Mouse (Mus musculus): ENCODE results near the gene Arsg. TPM values are rescaled to one million over a fixed set of nuclear protein-coding genes. Genes with fewer than 3 reads are reported as not detected.

The Arsg gene
- polyA plus RNA-seq, 1 experiment from 2014 or later: 6.2 TPM

DNA sequence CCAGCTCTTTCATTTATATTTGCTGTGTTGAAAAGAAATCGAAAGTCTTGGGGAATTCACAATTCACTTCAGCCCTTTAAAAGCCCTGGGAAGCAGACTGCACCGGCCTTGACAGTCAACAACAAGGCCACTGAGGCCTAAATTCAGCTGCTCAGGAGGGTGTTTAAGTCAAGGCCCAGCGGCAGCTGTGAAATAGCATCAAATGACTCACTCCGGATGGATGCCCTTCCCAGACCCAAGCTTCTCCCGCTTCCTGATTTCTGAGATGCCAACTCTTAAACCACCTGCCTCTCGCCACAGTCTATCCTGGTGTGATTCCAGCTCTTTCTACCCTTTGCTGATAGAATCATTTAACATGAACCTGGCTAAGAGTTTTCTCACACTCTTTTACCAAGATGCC is 147.2 kb downstream of the Arsg start:
- H3K9me3 ChIP-seq (replicated peaks; ENCODE audit: control insufficient read depth, low read length): no peaks in the 10 kb centered on the region
- no peaks in the 10 kb centered on the region for H3K27me3 ChIP-seq (replicated peaks; ENCODE audit: control insufficient read depth, insufficient read depth, low read length)
- no peak for ATAC-seq
- no peak overlapping the region for H3K27ac ChIP-seq (ENCODE audit: low read depth, low read length)
- no peaks in the 10 kb centered on the region for H3K36me3 ChIP-seq (ENCODE audit: control insufficient read depth, insufficient read depth, low read length)
- WGBS: 84% methylated on average over 6 of the region's 6 CpGs
- no peaks in the 10 kb centered on the region; the same call in 1 of the 2 replicates for H3K4me1 ChIP-seq (ENCODE audit: control insufficient read depth, insufficient read depth, low read length)
- H3K4me3 ChIP-seq (ENCODE audit: low read depth, low read length): no peak overlapping the region
- H3K9ac ChIP-seq (ENCODE audit: low read length): no peak overlapping the region
- no peak for DNase-seq (ENCODE audit: low spot score)
- H3K4me2 ChIP-seq (ENCODE audit: low read length): no peak overlapping the region

DNA sequence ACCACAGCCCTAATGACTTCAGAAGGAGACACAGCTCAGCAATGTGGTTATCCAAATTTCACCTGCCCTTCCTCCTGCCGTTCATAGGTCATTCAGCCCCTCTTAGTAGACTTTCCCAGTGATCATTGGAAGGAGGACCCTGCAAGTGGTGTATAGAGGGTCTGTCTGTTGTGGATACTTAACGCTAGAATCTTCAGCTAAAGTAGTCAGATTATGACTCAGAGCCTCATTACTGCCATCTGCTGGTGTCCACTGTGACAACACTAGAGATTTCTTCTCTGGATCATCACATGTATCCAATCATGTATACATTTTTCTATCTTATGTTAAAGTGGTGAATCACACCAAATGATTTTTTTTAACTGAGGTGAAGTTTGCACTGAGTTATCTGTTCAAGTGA is 148.0 kb downstream of the Arsg start:
- Histone ChIP-seq H3K36me3 (ENCODE audit: control insufficient read depth, insufficient read depth, low read length) (no peaks in the 10 kb centered on the region), H3K4me1 (ENCODE audit: control insufficient read depth, insufficient read depth, low read length) (no peaks in the 10 kb centered on the region; the same call in 1 of the 2 replicates), H3K9ac (ENCODE audit: low read length) (no peak overlapping the region), H3K27me3 (replicated peaks; ENCODE audit: control insufficient read depth, insufficient read depth, low read length) (no peaks in the 10 kb centered on the region), H3K27ac (ENCODE audit: low read depth, low read length) (no peak overlapping the region), H3K9me3 (replicated peaks; ENCODE audit: control insufficient read depth, low read length) (no peaks in the 10 kb centered on the region), H3K4me2 (ENCODE audit: low read length) (no peak overlapping the region), H3K4me3 (ENCODE audit: low read depth, low read length) (no peak overlapping the region)
- 21% methylated on average over 2 of the region's 2 CpGs for WGBS
- peak; percentile 85 for DNase-seq (ENCODE audit: low spot score)
- no peak; the same call in 1 of the 2 replicates for ATAC-seq

DNA sequence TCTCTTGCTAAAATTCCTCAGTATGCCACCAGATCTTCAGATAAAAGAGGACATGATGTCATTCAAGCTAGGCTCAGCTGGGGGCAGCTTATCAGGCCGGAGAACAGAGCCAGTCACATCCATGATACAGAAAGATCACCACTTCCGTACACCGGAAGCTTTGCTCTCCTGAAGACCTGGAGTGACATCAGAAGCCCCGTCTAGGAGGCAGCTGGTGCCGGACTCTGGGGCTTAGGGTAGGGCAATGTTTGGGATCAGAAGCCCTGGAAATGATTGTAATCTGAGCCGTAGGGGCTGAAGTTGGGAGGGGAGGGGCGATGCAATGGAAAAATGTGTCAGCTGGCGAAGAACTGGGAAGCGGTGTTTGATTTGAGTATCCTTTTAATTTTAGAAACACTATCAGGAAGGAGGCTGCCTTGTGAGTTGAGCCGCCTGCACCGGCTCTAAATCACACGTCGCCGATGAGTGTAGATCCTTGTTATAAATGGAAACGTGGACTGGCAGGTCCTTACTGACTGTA is 149.4 kb downstream of the Arsg start:
- no peak overlapping the region for H3K27ac ChIP-seq (ENCODE audit: low read depth, low read length)
- H3K9ac ChIP-seq (ENCODE audit: low read length): no peak overlapping the region
- DNase-seq (ENCODE audit: low spot score) (no peak), ATAC-seq (no peak)
- no peaks in the 10 kb centered on the region for H3K9me3 ChIP-seq (replicated peaks; ENCODE audit: control insufficient read depth, low read length)
- H3K36me3 ChIP-seq (ENCODE audit: control insufficient read depth, insufficient read depth, low read length): no peaks in the 10 kb centered on the region
- no peaks in the 10 kb centered on the region; the same call in 1 of the 2 replicates for H3K4me1 ChIP-seq (ENCODE audit: control insufficient read depth, insufficient read depth, low read length)
- no peaks in the 10 kb centered on the region for H3K27me3 ChIP-seq (replicated peaks; ENCODE audit: control insufficient read depth, insufficient read depth, low read length)
- no peak overlapping the region for H3K4me3 ChIP-seq (ENCODE audit: low read depth, low read length)
- no peak overlapping the region for H3K4me2 ChIP-seq (ENCODE audit: low read length)
- 49% methylated on average over 15 of the region's 15 CpGs for WGBS

Small RNAs within 50 kb of the gene (microRNA-seq; reads per million reads assigned to microRNA genes)
- gene Gm25540: not detected

Other genes starting within 250 kb of the Arsg start
- 4.3 and 5.4 TPM in 2 replicates for gene Rgs9, start 175.2 kb upstream of the Arsg start, polyA plus RNA-seq (2014; fragmentation: Nextera tagmentation; extraction: Ambion mirVana)
- gene Gna13, start 110.5 kb upstream of the Arsg start, polyA plus RNA-seq (2014; fragmentation: Nextera tagmentation; extraction: Ambion mirVana): 13.7 and 16.3 TPM in 2 replicates
- gene 9930022D16Rik, start 59.5 kb upstream of the Arsg start, polyA plus RNA-seq (2014; fragmentation: Nextera tagmentation; extraction: Ambion mirVana): not detected in 2 replicates
- 78.0 and 79.6 TPM in 2 replicates for gene Amz2, start 47.4 kb upstream of the Arsg start, polyA plus RNA-seq (2014; fragmentation: Nextera tagmentation; extraction: Ambion mirVana)
- 2.8 and 4.4 TPM in 2 replicates for gene Slc16a6, start 224 bp downstream of the Arsg start, polyA plus RNA-seq (2014; fragmentation: Nextera tagmentation; extraction: Ambion mirVana)
- 5.7 and 6.9 TPM in 2 replicates for gene Wipi1, start 138.6 kb downstream of the Arsg start, polyA plus RNA-seq (2014; fragmentation: Nextera tagmentation; extraction: Ambion mirVana)
- 504 and 551 TPM in 2 replicates for gene Prkar1a, start 176.0 kb downstream of the Arsg start, polyA plus RNA-seq (2014; fragmentation: Nextera tagmentation; extraction: Ambion mirVana)
- 1.7 and 2.3 TPM in 2 replicates for gene Fam20a, start 248.9 kb downstream of the Arsg start, polyA plus RNA-seq (2014; fragmentation: Nextera tagmentation; extraction: Ambion mirVana)